Mouse (Mus musculus) kidney, adult 2 months (tissue): ENCODE measurements around the gene Specc1.

Experiments used
- CTCF ChIP-seq: fragments of 200-500 bp; conservative IDR thresholded peaks from 2 replicates; pipeline ENCODE4 v1.5.1; 2011; ENCODE audit warnings: low read depth, mild to moderate bottlenecking, control low read depth, low read length, moderate library complexity, mixed read lengths; ENCODE audit not compliant: insufficient read depth, insufficient read length
- POLR2A ChIP-seq: fragments of 200-500 bp; IDR thresholded peaks from one replicate; pipeline ENCODE4 v1.6.1; 2011; ENCODE audit warnings: low read depth, low read length, control low read depth

- TF ChIP-seq POLR2A = no peak
- TF ChIP-seq CTCF = no peak
Measured at GRCm38 (mm10) chr11:61999501-61999900, 42.9 kb downstream of the Specc1 start.
